Mouse (Mus musculus): ENCODE measurements around the gene Nfatc2.

GRCm38 (mm10) chr2:168515466-168515865, 86.0 kb downstream of the Nfatc2 start:
- TF ChIP-seq GATA1 (IDR thresholded peaks at IDR 0.05; ENCODE audit: borderline replicate concordance, low read length) (no peak), FLI1 (IDR thresholded peaks at IDR 0.05; ENCODE audit: low read length) (no peak)

All from megakaryocyte, embryonic 14.5 days (primary cell).